Mouse (Mus musculus): ENCODE data around the gene Prom2. TPM values are rescaled to one million over a fixed set of nuclear protein-coding genes. Genes with fewer than 3 reads are reported as not detected.

Prom2 gene
- total RNA-seq, 2 experiments from 2014 or later = not detected

DNA sequence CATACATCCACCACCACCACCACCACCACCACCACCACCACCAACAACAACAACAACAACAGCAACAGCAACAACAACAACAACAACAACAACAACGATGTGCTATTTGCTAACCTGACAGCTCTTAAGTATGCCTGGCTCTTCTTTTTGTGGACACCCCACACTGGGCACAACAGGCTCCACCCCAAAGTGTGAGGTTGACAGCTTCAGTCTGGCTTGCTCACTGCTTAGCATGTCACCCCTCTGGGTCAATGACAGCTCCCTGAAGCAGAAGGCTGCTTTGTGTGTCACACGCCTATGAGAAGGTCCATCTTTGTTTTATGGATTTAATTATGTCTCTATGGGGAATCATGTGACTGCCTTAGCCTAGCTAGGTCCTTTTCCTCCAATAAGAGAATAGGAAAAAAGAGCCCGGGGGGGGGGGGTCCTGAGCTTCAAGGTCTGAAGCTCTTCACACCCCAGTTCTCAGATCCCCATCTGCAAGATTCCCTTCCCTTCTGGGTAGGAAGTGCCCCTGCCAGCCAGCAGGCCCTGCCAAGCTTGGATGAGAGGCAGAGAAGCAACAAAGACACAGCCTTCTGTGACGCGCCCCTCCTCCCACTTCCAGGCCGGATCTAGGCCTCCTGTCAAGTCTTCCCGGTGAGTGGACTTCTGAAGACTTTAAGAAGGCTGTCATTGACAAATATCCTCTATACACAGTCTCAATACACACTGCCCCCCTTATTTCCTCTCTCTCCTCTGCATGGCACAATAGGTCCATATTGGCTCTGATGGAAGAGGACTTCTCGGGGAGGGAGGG, 37.3 kb downstream of the Prom2 start:
- no peak for DNase-seq
- intact Hi-C loops (cut with DNase I) = loop anchor here (10.0 kb wide), 1 partner anchor 161 kb away; no protein-coding TSS in a partner anchor
- H3K4me3 ChIP-seq = no peak overlapping the region
- no peak for TF ChIP-seq CTCF (IDR thresholded peaks at IDR 0.05)
- H3K27ac ChIP-seq = no peak overlapping the region

DNA sequence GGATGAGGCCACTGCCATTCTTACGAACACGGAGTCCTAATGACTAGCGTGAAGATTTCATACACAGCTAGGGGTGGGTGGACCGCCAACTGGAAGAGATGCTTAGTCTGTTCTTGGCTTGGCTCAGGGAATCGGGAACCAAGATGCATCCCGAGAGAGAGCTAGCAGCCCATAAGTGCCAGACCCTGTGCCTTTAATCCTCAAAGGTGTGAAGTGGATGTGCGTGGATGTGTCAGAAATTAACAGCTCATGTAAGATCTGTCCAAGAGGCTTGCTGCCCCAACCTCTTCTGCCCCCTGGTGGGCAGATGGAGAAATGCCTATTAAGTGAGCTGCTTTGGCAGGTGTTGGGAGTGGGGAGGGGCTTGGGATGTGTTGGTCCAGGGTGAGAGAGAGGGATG, 40.2 kb downstream of the Prom2 start:
- TF ChIP-seq CTCF (IDR thresholded peaks at IDR 0.05) = peak; percentile 89
- no peak overlapping the region for H3K4me3 ChIP-seq
- intact Hi-C loops (cut with DNase I) = loop anchor here (1.0 to 10.0 kb wide), 2 partner anchors 39 to 164 kb away; no protein-coding TSS in a partner anchor
- H3K27ac ChIP-seq = no peak overlapping the region
- peak; percentile 72 for DNase-seq

DNA sequence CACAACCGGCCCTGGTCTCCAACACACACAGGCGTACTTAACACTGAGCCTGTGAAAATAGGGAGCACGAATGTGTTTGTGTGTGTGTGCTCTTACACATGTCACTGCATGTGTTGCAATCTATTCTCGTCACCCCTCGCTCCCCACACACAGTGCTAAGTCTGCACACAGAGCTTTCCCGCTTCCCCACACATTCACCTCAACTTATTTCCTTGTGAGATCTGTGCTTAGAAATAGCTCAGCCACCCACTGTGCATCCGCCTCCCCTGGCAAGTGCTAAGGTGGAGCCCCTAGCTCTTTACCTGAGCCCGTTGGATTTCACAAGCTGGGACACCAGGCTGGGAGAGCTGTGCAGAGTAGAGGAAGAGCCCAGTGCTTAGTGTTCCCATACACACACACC, 42.5 kb downstream of the Prom2 start:
- Histone ChIP-seq H3K4me3 (no peak overlapping the region), H3K27ac (no peak overlapping the region)
- TF ChIP-seq CTCF (IDR thresholded peaks at IDR 0.05) = no peak
- DNase-seq = no peak
- intact Hi-C loops (cut with DNase I) = no loop called here

DNA sequence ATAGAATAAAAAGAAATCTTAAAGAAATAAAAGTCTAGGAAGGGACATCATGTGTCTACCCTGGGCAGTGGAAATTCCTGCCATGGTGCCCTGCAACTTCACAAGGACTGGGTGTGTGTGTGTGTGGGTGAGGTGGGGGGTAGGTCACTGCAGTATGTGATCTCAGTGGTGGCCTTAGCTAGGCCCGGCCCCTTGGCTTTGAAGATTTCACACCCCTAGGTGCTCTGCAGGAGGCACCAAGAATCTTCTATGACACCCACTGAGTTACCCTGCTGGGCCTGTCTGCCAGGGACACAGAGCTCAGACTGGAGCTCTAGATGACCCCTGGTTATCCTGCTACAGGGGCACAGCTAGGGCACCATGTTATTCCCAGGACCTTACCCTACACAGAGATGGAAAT, 44.9 kb downstream of the Prom2 start:
- Histone ChIP-seq H3K4me3 (no peak overlapping the region), H3K27ac (no peak overlapping the region)
- TF ChIP-seq CTCF (IDR thresholded peaks at IDR 0.05) = no peak
- DNase-seq = no peak
- intact Hi-C loops (cut with DNase I) = no loop called here

DNA sequence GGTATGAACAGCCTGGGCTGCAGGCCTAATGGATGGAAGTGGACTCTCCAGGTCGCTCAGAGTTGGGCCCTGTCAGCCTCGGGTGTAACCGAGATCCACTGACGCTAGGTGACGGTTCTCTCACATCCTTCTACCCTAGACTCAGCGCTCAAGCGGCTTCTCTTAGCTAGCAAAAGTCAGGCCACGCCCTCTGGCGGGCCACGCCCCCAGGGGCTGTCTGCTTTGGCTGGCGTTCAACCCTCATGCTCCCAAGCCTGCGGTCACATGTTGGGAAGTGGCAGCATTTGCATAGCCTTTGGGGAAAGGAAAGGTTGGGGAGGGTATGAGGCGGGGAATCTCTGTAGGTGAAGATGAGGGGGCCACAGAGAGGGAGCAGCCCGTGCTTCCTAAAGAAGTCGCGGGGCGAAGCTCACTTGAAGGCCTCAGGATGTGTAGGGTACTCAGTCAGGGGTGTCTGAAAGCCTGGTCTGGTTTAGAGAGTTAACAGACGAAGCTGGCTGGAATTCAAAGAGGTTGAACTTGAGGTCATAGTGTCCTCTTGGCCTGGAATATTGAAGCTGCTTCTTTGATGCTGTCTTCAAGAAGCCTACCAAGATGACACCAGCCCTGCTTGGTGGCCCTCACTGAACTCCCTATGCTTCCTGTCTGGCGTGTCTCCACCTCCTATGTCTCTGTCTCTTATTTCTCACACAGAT, 56.6 kb downstream of the Prom2 start:
- no peak overlapping the region for H3K27ac ChIP-seq
- TF ChIP-seq CTCF (IDR thresholded peaks at IDR 0.05) = no peak
- intact Hi-C loops (cut with DNase I) = no loop called here
- H3K4me3 ChIP-seq = peak overlapping the region; percentile 46
- peak; percentile 59 for DNase-seq

DNA sequence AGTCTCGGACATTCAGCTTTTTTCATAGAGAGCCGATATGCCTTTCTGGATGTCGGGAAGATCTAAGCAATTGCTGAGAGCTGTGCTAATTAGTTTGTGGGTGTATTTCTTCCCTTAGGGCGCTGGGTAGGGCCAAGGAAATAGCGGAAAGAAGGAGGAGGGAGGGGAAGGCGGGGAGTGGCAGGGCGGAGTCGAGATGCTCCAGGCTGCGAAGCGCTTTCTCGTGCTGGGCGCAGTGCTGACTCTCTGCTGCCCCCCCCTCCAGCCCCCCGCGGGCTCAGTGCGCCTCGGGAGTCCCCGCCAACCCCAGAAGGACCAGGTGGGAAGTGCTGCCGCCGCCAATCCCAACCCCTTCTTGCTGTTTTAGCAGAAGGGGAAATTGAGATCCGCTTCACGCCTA, 58.3 kb downstream of the Prom2 start:
- peak; percentile 38 for DNase-seq

DNA sequence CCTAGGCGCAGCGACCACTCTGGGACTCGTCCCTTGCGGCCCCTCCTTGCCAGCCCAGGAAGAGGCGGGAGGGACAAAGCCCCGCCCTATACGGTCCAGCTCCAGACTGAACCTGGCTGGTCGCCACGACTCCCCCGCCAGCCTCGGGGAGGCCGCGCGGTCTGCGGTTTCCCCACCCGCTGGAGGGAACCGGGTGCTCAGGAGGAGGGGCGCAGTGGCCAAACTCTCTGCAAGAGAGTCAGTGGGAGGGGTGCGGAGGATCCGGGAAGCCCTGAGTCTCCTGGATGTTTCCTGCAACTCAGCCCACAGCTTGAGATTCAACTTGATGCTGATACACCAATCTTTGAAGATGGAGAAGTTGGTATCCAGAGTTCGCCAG, 58.7 kb downstream of the Prom2 start:
- intact Hi-C loops (cut with DNase I) = no loop called here
- TF ChIP-seq CTCF (IDR thresholded peaks at IDR 0.05) = no peak
- DNase-seq = peak; percentile 85
- Histone ChIP-seq H3K27ac (peak overlapping the region; percentile 28), H3K4me3 (peak overlapping the region; percentile 81)

More for the DNA sequence above, 58.3 kb downstream of the Prom2 start:
- intact Hi-C loops (cut with DNase I) = no loop called here
- H3K4me3 ChIP-seq = peak overlapping the region; percentile 81
- H3K27ac ChIP-seq = peak overlapping the region; percentile 28
- no peak for TF ChIP-seq CTCF (IDR thresholded peaks at IDR 0.05)

DNA sequence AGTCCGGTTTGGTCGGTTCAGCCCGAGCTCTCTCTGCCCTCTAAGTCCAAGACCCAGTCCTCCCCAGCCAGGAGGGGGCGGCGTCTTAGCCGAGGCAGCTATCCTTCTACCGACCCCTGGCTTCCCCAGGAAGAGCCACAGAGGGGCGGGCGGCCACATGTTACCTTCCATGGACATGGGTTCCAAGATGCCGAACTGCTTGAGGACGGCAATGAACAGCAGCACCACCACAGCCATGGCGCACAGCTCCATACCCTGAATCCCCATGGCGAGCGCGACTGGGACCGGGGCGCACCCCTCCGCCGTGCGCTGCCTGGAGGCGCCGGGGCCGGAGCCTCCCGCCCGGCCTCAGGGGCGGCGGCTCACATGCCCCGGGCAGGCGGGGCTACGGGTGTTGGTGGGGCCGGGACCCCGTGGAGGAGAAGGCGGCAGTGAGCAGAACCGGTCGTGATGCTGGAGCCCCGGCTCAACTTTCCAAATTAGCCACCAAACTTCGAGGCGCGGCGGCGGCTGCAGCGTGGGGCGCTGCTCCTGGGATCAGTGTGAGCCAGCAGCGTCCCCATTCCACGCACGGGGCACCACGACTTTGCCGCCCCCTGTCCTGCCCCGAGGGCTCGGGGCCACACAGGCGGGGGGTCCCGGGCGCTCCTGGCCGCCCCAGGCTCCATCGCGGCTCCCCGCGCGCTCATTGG, 59.3 kb downstream of the Prom2 start:
- TF ChIP-seq CTCF (IDR thresholded peaks at IDR 0.05) = no peak

DNA sequence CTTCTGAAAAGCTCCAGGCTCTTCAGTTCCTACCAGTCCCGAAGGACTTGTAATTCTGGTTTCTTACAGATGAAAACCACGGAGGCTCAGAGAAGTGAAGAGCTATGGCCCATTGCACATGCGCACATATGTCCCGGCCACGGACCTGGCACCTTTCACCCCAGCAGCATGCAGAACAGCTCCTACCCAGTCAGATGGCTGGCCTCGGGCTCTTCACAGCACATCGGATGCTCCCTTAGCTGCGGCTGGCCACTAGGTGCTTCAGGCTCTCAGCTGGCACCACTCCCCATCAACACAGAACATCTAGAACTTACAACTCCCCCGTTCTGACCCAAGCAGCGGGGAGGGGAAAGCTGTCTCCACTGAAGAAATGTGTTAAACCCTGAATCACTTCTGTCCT, 61.5 kb downstream of the Prom2 start:
- DNase-seq = no peak
- no peak for TF ChIP-seq CTCF (IDR thresholded peaks at IDR 0.05)
- intact Hi-C loops (cut with DNase I) = no loop called here
- Histone ChIP-seq H3K4me3 (no peak overlapping the region), H3K27ac (no peak overlapping the region)

More for the DNA sequence above, 59.3 kb downstream of the Prom2 start:
- intact Hi-C loops (cut with DNase I) = no loop called here
- peak; percentile 36 for DNase-seq
- peak overlapping the region; percentile 28 for H3K27ac ChIP-seq
- peak overlapping the region; percentile 81 for H3K4me3 ChIP-seq

DNA sequence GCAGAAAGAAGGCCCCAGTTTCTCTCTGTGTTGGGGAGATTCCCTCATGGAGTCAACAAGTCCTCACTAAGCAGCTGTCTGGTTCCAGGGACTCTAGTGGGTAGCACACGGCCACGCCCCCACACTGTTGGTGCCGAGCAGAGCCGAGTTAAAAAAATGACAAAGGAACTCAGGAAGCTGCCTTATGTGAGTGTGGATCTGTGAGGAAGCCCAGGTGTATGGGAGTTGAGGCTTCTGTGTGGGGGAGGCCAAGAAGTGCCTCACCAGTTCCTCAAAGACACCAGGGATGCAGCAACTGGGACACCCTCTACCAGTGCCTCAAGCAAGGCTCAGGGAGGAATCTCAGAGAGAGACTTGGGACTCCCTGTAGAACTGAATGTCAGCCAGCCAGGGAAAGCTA, 62.1 kb downstream of the Prom2 start:
- intact Hi-C loops (cut with DNase I) = no loop called here
- Histone ChIP-seq H3K27ac (no peak overlapping the region), H3K4me3 (no peak overlapping the region)
- DNase-seq = no peak
- no peak for TF ChIP-seq CTCF (IDR thresholded peaks at IDR 0.05)

Other genes with a start within 250 kb of the Prom2 start
- 1 to 10 TPM in 1 of 2 experiments, under 1 TPM in 1; 0.59 to 1.2 TPM for gene Dusp2, start 205.3 kb downstream of the Prom2 start, total RNA-seq (2021)
- under 1 TPM in 1 of 2 experiments, not detected in 1; 0.25 TPM for gene Astl, start 202.8 kb downstream of the Prom2 start, total RNA-seq (2021)
- under 1 TPM; 0.39 to 0.69 TPM for gene Adra2b, start 178.3 kb downstream of the Prom2 start, total RNA-seq (2021)
- gene Gpat2, start 116.3 kb downstream of the Prom2 start, total RNA-seq (2021) = not detected
- gene Fahd2a, start 96.9 kb downstream of the Prom2 start, total RNA-seq (2021) = 10 to 100 TPM; 18.8 to 26.9 TPM
- gene Kcnip3, start 19.4 kb downstream of the Prom2 start, total RNA-seq (2021) = under 1 TPM; 0.28 to 0.31 TPM
- 1 to 10 TPM; 2.4 to 2.6 TPM for gene Zfp661, start 45.6 kb upstream of the Prom2 start, total RNA-seq (2021)
- gene Mrps5, start 45.8 kb upstream of the Prom2 start, total RNA-seq (2021) = 10 to 100 TPM; 74.1 to 96.2 TPM
- gene Mal, start 115.2 kb upstream of the Prom2 start, total RNA-seq (2021) = 1 to 10 TPM; 1.3 TPM
- gene Mall, start 188.5 kb upstream of the Prom2 start, total RNA-seq (2021) = 1 to 10 TPM; 1.6 to 3.8 TPM
- gene Nphp1, start 247.4 kb upstream of the Prom2 start, total RNA-seq (2021) = 10 to 100 TPM; 21.5 to 23.2 TPM

All from gastrocnemius, adult 2 months (tissue).